Mouse (Mus musculus) heart, embryonic 14.5 days (tissue): ENCODE data around the gene Fam110c. TPM values are rescaled to one million over a fixed set of nuclear protein-coding genes. Genes with fewer than 3 reads are reported as not detected.

Experiments
- ATAC-seq: fragments of 200-750 bp; cut with Nextera tagmentation; 2 replicates; pipeline ENCODE4 v1.8.0; 2017; ENCODE audit warnings: low read depth, moderate TSS enrichment; ENCODE audit not compliant: insufficient number of reproducible peaks, insufficient read depth, low FRiP score
- H3K27ac ChIP-seq, 2 experiments: fragments of 200-500 bp in 1 of 2; fragments of 300-500 bp in 1 of 2; sonication (generic) in 1 of 2; replicated peaks in 1 of 2; 2 replicates each; pipeline ENCODE4 v1.5.1; 2012 to 2014; ENCODE audit warnings: low read depth in 2 of 2, low read length in 2 of 2, control low read depth in 1 of 2, mild to moderate bottlenecking in 1 of 2, mixed read lengths in 1 of 2; ENCODE audit not compliant: control insufficient read depth in 1 of 2, insufficient read depth in 1 of 2
- H3K27me3 ChIP-seq: fragments of 300-500 bp; sonication (generic); 2 replicates; pipeline ENCODE4 v1.6.1; 2014; ENCODE audit warnings: mild to moderate bottlenecking, low read length, control low read depth; ENCODE audit not compliant: control insufficient read depth, insufficient read depth
- H3K36me3 ChIP-seq: fragments of 300-500 bp; sonication (generic); 2 replicates; pipeline ENCODE4 v1.6.1; 2014; ENCODE audit warnings: mild to moderate bottlenecking, control low read depth, low read length, mixed read lengths; ENCODE audit not compliant: control insufficient read depth, insufficient read depth
- H3K4me1 ChIP-seq, 2 experiments: fragments of 200-500 bp in 1 of 2; fragments of 300-500 bp in 1 of 2; sonication (generic) in 1 of 2; 2 replicates each; pipeline ENCODE4 v1.6.1; 2012 to 2014; ENCODE audit warnings: low read length in 2 of 2, control low read depth in 1 of 2, mixed read lengths in 1 of 2; ENCODE audit not compliant: control insufficient read depth in 2 of 2, insufficient read depth in 2 of 2
- H3K4me2 ChIP-seq: fragments of 300-500 bp; sonication (generic); 2 replicates; pipeline ENCODE4 v1.6.1; 2014; ENCODE audit warnings: mild to moderate bottlenecking, low read length
- H3K4me3 ChIP-seq, 2 experiments: fragments of 200-500 bp in 1 of 2; fragments of 300-500 bp in 1 of 2; sonication (generic) in 1 of 2; 2 replicates each; pipeline ENCODE4 v1.5.1; 2012 to 2014; ENCODE audit warnings: low read length in 2 of 2, mild to moderate bottlenecking in 2 of 2, control low read depth in 1 of 2, low read depth in 1 of 2, moderate library complexity in 1 of 2; ENCODE audit not compliant: control insufficient read depth in 1 of 2, insufficient read depth in 1 of 2
- H3K9ac ChIP-seq: fragments of 300-500 bp; sonication (generic); 2 replicates; pipeline ENCODE4 v1.6.1; 2014; ENCODE audit warnings: mild to moderate bottlenecking, low read length
- H3K9me3 ChIP-seq: fragments of 300-500 bp; sonication (generic); 2 replicates; pipeline ENCODE4 v1.6.1; 2016; ENCODE audit warnings: low read length, control low read depth; ENCODE audit not compliant: control insufficient read depth
- WGBS: fragments of 180-500 bp; shearing (Covaris S2); extraction: QIAGEN DNeasy Blood & Tissue Kit; methylation state at CpG from one replicate; pipeline ENCODE4 v1.1.7; 2014; 5-methylcytosine and 5-hydroxymethylcytosine counted together
- polyA plus RNA-seq: library from polyadenylated mRNA; unstranded; fragments of >200 nt; fragmentation: Nextera tagmentation; extraction: Ambion mirVana; gene quantifications from 2 replicates; pipeline ENCODE4 v1.2.1, GENCODE M21; 2014

Fam110c gene
- polyA plus RNA-seq, 1 experiment from 2014 or later: 2.4 TPM

- Histone ChIP-seq H3K4me1 (peaks cover 3 to 22% of the 10 kb centered on the region in 2 experiments), H3K27me3 (no peaks in the 10 kb centered on the region)
- ATAC-seq: no peak
Observed at GRCm38 (mm10) chr12:31083407-31083806, 9.7 kb downstream of the Fam110c start.

DNA sequence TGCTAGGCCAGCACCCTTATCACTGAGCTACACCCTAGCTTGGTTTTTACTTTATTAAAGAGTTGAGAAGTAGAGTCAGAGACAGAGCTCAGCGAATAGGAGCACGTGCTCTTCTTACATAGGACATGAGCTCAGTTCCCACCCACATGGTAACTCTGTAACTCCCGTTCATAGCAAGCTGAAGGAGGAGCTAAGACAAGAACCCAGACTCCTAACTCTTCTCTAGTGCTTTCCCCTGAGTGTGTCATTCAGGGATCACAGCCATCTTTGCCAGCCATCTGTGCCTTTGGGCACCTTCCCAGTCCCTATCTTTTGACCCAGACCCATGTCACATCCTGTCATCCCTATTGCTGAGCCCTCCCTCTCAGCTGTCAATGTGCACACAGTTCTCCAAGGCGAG lies 13.4 kb downstream of the Fam110c start:
- no peak overlapping the region for H3K4me2 ChIP-seq
- H3K4me3 ChIP-seq: no peak overlapping the region
- no peak for ATAC-seq
- H3K27me3 ChIP-seq: no peaks in the 10 kb centered on the region
- H3K27ac ChIP-seq: no peak overlapping the region
- no peaks in the 10 kb centered on the region for H3K9me3 ChIP-seq
- WGBS: 84% methylated on average over 4 of the region's 4 CpGs
- H3K36me3 ChIP-seq: no peaks in the 10 kb centered on the region
- peaks cover 10 to 14% of the 10 kb centered on the region in 2 experiments for H3K4me1 ChIP-seq
- H3K9ac ChIP-seq: no peak overlapping the region

More at GRCm38 (mm10) chr12:31083407-31083806, 9.7 kb downstream of the Fam110c start:
- Histone ChIP-seq H3K9me3 (no peaks in the 10 kb centered on the region), H3K4me2 (no peak overlapping the region), H3K36me3 (no peaks in the 10 kb centered on the region), H3K4me3 (no peak overlapping the region), H3K9ac (no peak overlapping the region), H3K27ac (no peak overlapping the region)
- 79% methylated on average over 4 of the region's 4 CpGs for WGBS

- Histone ChIP-seq H3K4me2 (no peak overlapping the region), H3K4me1 (peaks cover 5 to 7% of the 10 kb centered on the region in 2 experiments; a peak in 3 of 4 replicates), H3K27me3 (no peaks in the 10 kb centered on the region), H3K36me3 (no peaks in the 10 kb centered on the region), H3K4me3 (no peak overlapping the region), H3K27ac (no peak overlapping the region), H3K9me3 (no peaks in the 10 kb centered on the region), H3K9ac (no peak overlapping the region)
- 29% methylated on average over 6 of the region's 6 CpGs for WGBS
- ATAC-seq: no peak
Observed at GRCm38 (mm10) chr12:31090401-31090800, 16.7 kb downstream of the Fam110c start.

DNA sequence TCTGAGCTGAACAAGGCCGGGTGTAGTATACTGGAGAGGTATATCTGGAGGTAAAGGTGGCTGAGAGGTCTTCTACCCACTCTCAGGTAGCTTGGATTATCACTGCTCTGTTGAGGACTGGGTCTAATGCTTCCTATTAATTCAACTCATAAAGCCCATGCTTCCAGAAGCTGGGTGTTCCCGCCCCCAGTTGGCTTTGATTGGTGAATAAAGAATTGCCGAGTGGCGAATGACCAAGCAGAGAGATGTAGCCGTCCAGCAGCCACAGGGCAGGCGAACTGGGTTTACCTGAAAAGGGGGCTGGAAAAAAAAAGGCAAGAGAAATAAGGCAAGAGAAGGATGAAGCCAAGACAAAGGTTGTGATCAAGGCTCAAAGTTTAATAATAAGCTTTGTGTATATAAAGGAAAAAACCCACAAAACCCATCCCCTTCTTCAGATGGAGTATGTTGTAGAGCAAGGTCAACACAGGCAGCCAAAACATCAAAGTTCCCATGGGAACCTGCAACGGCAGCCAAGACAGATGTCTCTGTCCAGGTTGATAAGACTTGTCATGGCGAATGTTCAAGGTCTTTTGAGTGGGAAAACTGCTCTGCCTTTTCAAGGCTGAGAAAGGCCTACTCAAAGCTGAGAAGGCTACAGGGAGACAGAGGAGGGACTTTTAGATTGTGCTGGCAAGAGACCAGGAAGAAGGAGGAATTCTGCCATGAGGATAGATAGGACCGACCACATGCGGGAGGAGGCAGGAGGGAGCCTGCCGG lies 17.4 kb downstream of the Fam110c start:
- 58% methylated on average over 11 of the region's 11 CpGs for WGBS
- H3K27me3 ChIP-seq: no peaks in the 10 kb centered on the region
- peaks cover 5 to 7% of the 10 kb centered on the region in 2 experiments; a peak in 3 of 4 replicates for H3K4me1 ChIP-seq
- H3K9ac ChIP-seq: no peak overlapping the region
- no peak; the same call in 1 of the 2 replicates for ATAC-seq
- H3K27ac ChIP-seq: no peak overlapping the region
- no peak overlapping the region for H3K4me3 ChIP-seq
- H3K4me2 ChIP-seq: no peak overlapping the region
- H3K36me3 ChIP-seq: no peaks in the 10 kb centered on the region
- H3K9me3 ChIP-seq: no peaks in the 10 kb centered on the region

DNA sequence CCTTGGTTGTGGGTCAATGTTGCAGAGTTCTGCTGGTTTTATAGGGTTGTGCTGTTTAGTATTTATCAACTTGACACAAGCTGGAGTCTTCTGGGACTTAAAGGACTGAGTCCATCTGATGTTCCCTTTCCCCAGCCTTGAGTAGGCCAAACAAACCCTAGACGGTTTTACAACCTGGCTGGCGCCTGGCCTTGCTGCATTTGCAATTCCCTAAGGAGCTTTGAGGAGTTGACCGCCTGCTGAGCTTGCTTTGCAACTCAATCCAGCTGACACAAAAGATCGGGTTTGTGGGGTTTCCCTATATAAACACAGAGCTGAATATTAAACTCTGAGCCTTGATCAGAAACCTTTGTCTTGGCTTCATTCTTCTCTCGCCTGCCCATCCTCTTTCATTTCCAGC lies 18.8 kb downstream of the Fam110c start:
- no peak overlapping the region for H3K4me2 ChIP-seq
- no peak overlapping the region for H3K9ac ChIP-seq
- no peaks in the 10 kb centered on the region for H3K9me3 ChIP-seq
- no peak for ATAC-seq
- H3K4me3 ChIP-seq: no peak overlapping the region
- no peaks in the 10 kb centered on the region for H3K36me3 ChIP-seq
- H3K27me3 ChIP-seq: no peaks in the 10 kb centered on the region
- WGBS: 62% methylated on average over 5 of the region's 5 CpGs
- H3K4me1 ChIP-seq: peaks cover 5 to 7% of the 10 kb centered on the region in 2 experiments; a peak in 3 of 4 replicates
- H3K27ac ChIP-seq: no peak overlapping the region

DNA sequence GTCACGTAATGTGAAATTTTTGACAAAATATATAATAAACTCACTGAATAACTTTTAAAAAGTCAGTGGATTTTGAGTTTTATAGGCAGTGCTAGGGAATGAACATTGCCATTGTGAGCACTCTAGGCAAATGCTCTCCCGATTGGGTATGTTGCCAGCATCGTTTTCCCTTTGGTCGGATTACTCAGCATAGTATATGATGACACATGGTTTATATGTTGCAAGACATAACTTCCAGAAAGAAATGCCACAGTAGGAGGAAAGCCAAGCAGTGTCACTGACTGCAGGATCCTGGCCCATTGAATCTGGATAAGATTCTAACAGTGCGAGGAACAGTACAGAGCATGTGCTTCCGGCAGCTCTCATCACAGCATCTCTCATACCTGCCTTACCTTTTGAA lies 23.5 kb downstream of the Fam110c start:
- ATAC-seq: no peak
- 86% methylated on average over 6 of the region's 6 CpGs for WGBS
- no peaks in the 10 kb centered on the region for H3K27me3 ChIP-seq
- no peaks in the 10 kb centered on the region for H3K4me1 ChIP-seq
- H3K9ac ChIP-seq: no peak overlapping the region
- no peaks in the 10 kb centered on the region for H3K9me3 ChIP-seq
- H3K4me2 ChIP-seq: no peak overlapping the region
- no peak overlapping the region for H3K4me3 ChIP-seq
- H3K36me3 ChIP-seq: no peaks in the 10 kb centered on the region
- H3K27ac ChIP-seq: no peak overlapping the region

DNA sequence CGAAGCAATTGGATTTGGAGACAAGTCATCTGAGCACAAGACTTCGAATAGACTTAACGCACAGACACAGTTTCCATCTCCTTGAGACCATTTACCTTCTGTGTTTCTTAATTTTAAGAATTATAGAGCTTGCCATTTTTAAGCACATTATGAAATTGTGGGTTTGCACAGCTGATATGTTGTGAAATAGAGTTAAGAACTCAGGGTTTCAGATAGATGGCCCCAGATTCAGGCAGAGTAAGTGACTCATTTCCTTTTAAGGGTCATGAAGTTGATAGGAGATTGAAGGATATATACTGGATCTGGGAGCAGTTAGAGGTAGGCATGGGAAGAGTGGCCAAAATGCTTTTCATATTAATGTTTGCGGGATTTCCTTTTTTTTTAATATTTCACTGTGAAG lies 27.5 kb downstream of the Fam110c start:
- no peaks in the 10 kb centered on the region for H3K9me3 ChIP-seq
- H3K27me3 ChIP-seq: no peaks in the 10 kb centered on the region
- H3K9ac ChIP-seq: no peak overlapping the region
- no peak overlapping the region for H3K4me2 ChIP-seq
- no peak for ATAC-seq
- H3K36me3 ChIP-seq: no peaks in the 10 kb centered on the region
- H3K4me3 ChIP-seq: no peak overlapping the region
- no peak overlapping the region for H3K27ac ChIP-seq
- H3K4me1 ChIP-seq: no peaks in the 10 kb centered on the region
- WGBS: 91% methylated on average over 4 of the region's 4 CpGs

GRCm38 (mm10) chr12:31101821-31102220 lies 28.2 kb downstream of the Fam110c start:
- no peak overlapping the region for H3K4me2 ChIP-seq
- no peaks in the 10 kb centered on the region for H3K4me1 ChIP-seq
- no peak overlapping the region for H3K27ac ChIP-seq
- no peak overlapping the region for H3K4me3 ChIP-seq
- H3K36me3 ChIP-seq: no peaks in the 10 kb centered on the region
- WGBS: 80% methylated on average over 4 of the region's 4 CpGs
- H3K27me3 ChIP-seq: no peaks in the 10 kb centered on the region
- no peaks in the 10 kb centered on the region for H3K9me3 ChIP-seq
- no peak overlapping the region for H3K9ac ChIP-seq
- ATAC-seq: no peak
